23 mouse cellular contexts compared by ENCODE assay signal in the genomic region with DNA sequence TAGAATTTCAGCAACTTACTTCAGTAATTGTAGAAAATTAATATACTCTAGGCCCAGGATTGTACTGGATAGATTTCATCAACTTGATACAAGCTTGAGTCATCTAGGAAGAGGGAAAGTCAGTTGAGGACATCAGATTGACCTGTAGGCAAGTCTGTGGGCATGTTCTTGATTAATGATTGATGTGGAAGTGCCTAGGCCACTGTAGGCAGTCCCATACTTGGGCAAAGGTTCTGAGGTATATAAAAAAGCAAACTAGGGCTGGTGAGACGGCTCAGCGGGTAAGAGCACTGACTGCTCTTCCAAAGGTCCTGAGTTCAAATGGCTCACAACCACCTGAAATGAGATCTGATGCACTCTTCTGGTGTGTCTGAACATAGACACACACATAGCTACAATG. TPM values are rescaled to one million over a fixed set of nuclear protein-coding genes. Genes with fewer than 3 reads are reported as not detected.
DNase-seq lines count a peak whose midpoint lies in the region; ATAC-seq lines count a peak whose summit lies in the region.
"Had no signal": no experiment of that assay in that cellular context is flagged by ENCODE, and none has a peak within 500 bp of the region (broad histone marks: within the 10 kb centered on the region; RNA-seq: fewer than 3 reads in every experiment).

No protein-coding gene starts in this region.

- 71% methylated on average over 2 of the region's 2 CpGs for WGBS in liver, embryonic 16.5 days (ENCODE audit: insufficient replicate concordance)
- WGBS in liver, embryonic 12.5 days (ENCODE audit: insufficient replicate concordance), result 78% methylated on average over 2 of the region's 2 CpGs

- H3K27ac ChIP-seq in liver, embryonic 16.5 days (ENCODE audit: low read length), result no peak overlapping the region
- no peak overlapping the region for H3K27ac ChIP-seq in liver, embryonic 12.5 days
- H3K27ac ChIP-seq: forebrain, embryonic 13.5 days; gastrocnemius, adult 2 months; hindbrain, embryonic 10.5 days; left cerebral cortex, adult 2 months; limb, embryonic 15.5 days; lung, embryonic 15.5 days had no signal

- H3K27me3 ChIP-seq in liver, embryonic 16.5 days (ENCODE audit: control insufficient read depth, insufficient read depth, low read depth, low read length), result no peaks in the 10 kb centered on the region
- H3K27me3 ChIP-seq in liver, embryonic 12.5 days (replicated peaks), result no peaks in the 10 kb centered on the region
- H3K27me3 ChIP-seq: forebrain, embryonic 13.5 days; heart, embryonic 12.5 days; limb, embryonic 15.5 days; lung, embryonic 15.5 days had no signal

- no peak overlapping the region for H3K9ac ChIP-seq in liver, embryonic 16.5 days (ENCODE audit: low read depth, low read length)
- H3K9ac ChIP-seq in liver, embryonic 12.5 days, result no peak overlapping the region
- H3K9ac ChIP-seq: forebrain, embryonic 13.5 days; heart, embryonic 12.5 days; limb, embryonic 15.5 days; lung, embryonic 15.5 days had no signal

- no peaks in the 10 kb centered on the region for H3K4me1 ChIP-seq in liver, embryonic 16.5 days (ENCODE audit: control insufficient read depth, low read depth, low read length)
- H3K4me1 ChIP-seq in liver, embryonic 12.5 days, result peaks cover 18% of the 10 kb centered on the region; the same call in 1 of the 2 replicates
- H3K4me1 ChIP-seq: forebrain, embryonic 13.5 days; heart, embryonic 12.5 days; hindbrain, embryonic 10.5 days; limb, embryonic 15.5 days; lung, embryonic 15.5 days had no signal

- ATAC-seq in liver, embryonic 16.5 days (ENCODE audit: low read depth), result peak; percentile 63
- no peak for ATAC-seq in liver, embryonic 12.5 days
- no peak for ATAC-seq in megakaryocyte, adult 5-6 weeks (ENCODE audit: poor library complexity, severe bottlenecking)
- ATAC-seq: forebrain, embryonic 13.5 days; hindbrain, embryonic 16.5 days had no signal

- no peak overlapping the region for H3K4me2 ChIP-seq in liver, embryonic 16.5 days (ENCODE audit: low read depth, low read length)
- H3K4me2 ChIP-seq in liver, embryonic 12.5 days, result no peak overlapping the region
- H3K4me2 ChIP-seq: forebrain, embryonic 13.5 days; heart, embryonic 12.5 days; limb, embryonic 15.5 days; lung, embryonic 15.5 days had no signal

- no peak overlapping the region for H3K4me3 ChIP-seq in liver, embryonic 16.5 days (ENCODE audit: low read depth, low read length)
- no peak overlapping the region for H3K4me3 ChIP-seq in liver, embryonic 12.5 days
- H3K4me3 ChIP-seq: forebrain, embryonic 13.5 days; gastrocnemius, adult 2 months; heart, embryonic 12.5 days; hindbrain, embryonic 10.5 days; left cerebral cortex, adult 2 months; limb, embryonic 15.5 days; lung, embryonic 15.5 days had no signal

- H3K9me3 ChIP-seq in liver, embryonic 16.5 days (replicated peaks; ENCODE audit: control insufficient read depth, low read length), result no peaks in the 10 kb centered on the region
- H3K9me3 ChIP-seq in liver, embryonic 12.5 days (replicated peaks), result no peaks in the 10 kb centered on the region
- H3K9me3 ChIP-seq: forebrain, embryonic 13.5 days; heart, embryonic 12.5 days; hindbrain, embryonic 10.5 days; limb, embryonic 15.5 days; lung, embryonic 15.5 days had no signal

- H3K36me3 ChIP-seq in liver, embryonic 16.5 days (ENCODE audit: control insufficient read depth, insufficient read depth), result no peaks in the 10 kb centered on the region
- no peaks in the 10 kb centered on the region for H3K36me3 ChIP-seq in liver, embryonic 12.5 days
- H3K36me3 ChIP-seq: heart, embryonic 12.5 days; hindbrain, embryonic 10.5 days; limb, embryonic 15.5 days; lung, embryonic 15.5 days had no signal

- peak; percentile 88 for DNase-seq in kidney, adult 9 months
- peak; percentile 45 to 82 for DNase-seq in kidney, postnatal 36 days
- no peak for DNase-seq in Muller cell, postnatal 12 days (ENCODE audit: inconsistent ontology term)
- no peak for DNase-seq in heart, adult 18-20 months
- DNase-seq: adrenal gland, postnatal 36 days; cerebellum, adult 9-10 months; gastrocnemius, adult 2 months; heart, postnatal 10 days; layer of hippocampus, adult 9-11 months; left cerebral cortex, postnatal 4 days; lung, postnatal 36 days; midbrain, embryonic 14.5 days; thymus, postnatal 14 days had no signal

RNA-seq across cellular contexts. Expression of gene Dnaja2, which starts 12.7 kb away (rescaled TPM):
- 63.5 and 65.7 TPM in 2 replicates for polyA plus RNA-seq in liver, embryonic 16.5 days (2015; fragmentation: Nextera tagmentation; extraction: Ambion mirVana)
- polyA plus RNA-seq in liver, embryonic 12.5 days (2016; fragmentation: Nextera tagmentation; extraction: Ambion mirVana), result 124 TPM in 2 replicates
- 81.2 and 81.9 TPM in 2 replicates for total RNA-seq in megakaryocyte, adult 5-6 weeks (2015)
- 74.4 and 88.6 TPM in 2 replicates for total RNA-seq in megakaryocyte, adult 5-6 weeks (2017)
- 100 to 1,000 TPM; 284 to 287 TPM for total RNA-seq in heart, adult 18-20 months (2021)

Comparison
In these comparisons a context has a peak if more than half of its experiments do, and no peak if none do; other contexts are left out.
1. DNase-seq: peak in kidney, adult 9 months (single experiment) and kidney, postnatal 36 days (2 of 2); none in Muller cell, postnatal 12 days (single experiment) and heart, adult 18-20 months (0 of 2).